Mouse (Mus musculus): Measurements from ENCODE around the gene Pex16. TPM values are rescaled to one million over a fixed set of nuclear protein-coding genes. Genes with fewer than 3 reads are reported as not detected.

The Pex16 gene
- polyA plus RNA-seq, 1 experiment from 2014 or later, result 34.3 TPM

GRCm38 (mm10) chr2:92364086-92364485 is 10.4 kb upstream of the Pex16 start:
- no peak for TF ChIP-seq CTCF (IDR thresholded peaks at IDR 0.05; ENCODE audit: low read depth)
- no peak overlapping the region for H3K4me3 ChIP-seq (replicated peaks; ENCODE audit: low read depth, low read length)
- WGBS, result 86% methylated on average over 4 of the region's 4 CpGs
- DNase-seq (ENCODE audit: low spot score) (no peak), ATAC-seq (replicated peaks; ENCODE audit: low FRiP score, low read depth) (no peak)
- no peaks in the 10 kb centered on the region for H3K27me3 ChIP-seq (ENCODE audit: insufficient read depth, low read length)
- no peak overlapping the region for H3K9ac ChIP-seq (ENCODE audit: low read depth, low read length)
- H3K4me1 ChIP-seq (replicated peaks; ENCODE audit: insufficient read depth, low read length), result no peaks in the 10 kb centered on the region
- H3K4me2 ChIP-seq (ENCODE audit: low read length), result no peak overlapping the region
- H3K9me3 ChIP-seq (replicated peaks; ENCODE audit: low read length), result no peaks in the 10 kb centered on the region
- no peak overlapping the region for H3K27ac ChIP-seq
- H3K36me3 ChIP-seq (ENCODE audit: insufficient read depth, low read length), result peaks cover 39% of the 10 kb centered on the region; the same call in 1 of the 2 replicates

GRCm38 (mm10) chr2:92365568-92365967 is 8.9 kb upstream of the Pex16 start:
- WGBS, result 90% methylated on average over 10 of the region's 10 CpGs
- ATAC-seq (replicated peaks; ENCODE audit: low FRiP score, low read depth) (no peak), DNase-seq (ENCODE audit: low spot score) (no peak)
- no peaks in the 10 kb centered on the region for H3K27me3 ChIP-seq (ENCODE audit: insufficient read depth, low read length)
- H3K9me3 ChIP-seq (replicated peaks; ENCODE audit: low read length), result no peaks in the 10 kb centered on the region
- H3K27ac ChIP-seq, result no peak overlapping the region
- TF ChIP-seq CTCF (IDR thresholded peaks at IDR 0.05; ENCODE audit: low read depth), result no peak
- no peak overlapping the region for H3K4me3 ChIP-seq (replicated peaks; ENCODE audit: low read depth, low read length)
- H3K4me1 ChIP-seq (replicated peaks; ENCODE audit: insufficient read depth, low read length), result no peaks in the 10 kb centered on the region
- no peak overlapping the region for H3K9ac ChIP-seq (ENCODE audit: low read depth, low read length)
- no peak overlapping the region for H3K4me2 ChIP-seq (ENCODE audit: low read length)
- H3K36me3 ChIP-seq (ENCODE audit: insufficient read depth, low read length), result peaks cover 33% of the 10 kb centered on the region; the same call in 1 of the 2 replicates

- H3K9me3 ChIP-seq (replicated peaks; ENCODE audit: low read length), result no peaks in the 10 kb centered on the region
- DNase-seq (ENCODE audit: low spot score) (no peak), ATAC-seq (replicated peaks; ENCODE audit: low FRiP score, low read depth) (no peak)
- no peaks in the 10 kb centered on the region for H3K27me3 ChIP-seq (ENCODE audit: insufficient read depth, low read length)
- 26% methylated on average over 20 of the region's 20 CpGs for WGBS
- H3K9ac ChIP-seq (ENCODE audit: low read depth, low read length), result no peak overlapping the region
- peaks cover 11% of the 10 kb centered on the region for H3K4me1 ChIP-seq (replicated peaks; ENCODE audit: insufficient read depth, low read length)
- peaks cover 31% of the 10 kb centered on the region; the same call in 1 of the 2 replicates for H3K36me3 ChIP-seq (ENCODE audit: insufficient read depth, low read length)
- TF ChIP-seq CTCF (IDR thresholded peaks at IDR 0.05; ENCODE audit: low read depth), result no peak
- no peak overlapping the region for H3K4me2 ChIP-seq (ENCODE audit: low read length)
- no peak overlapping the region for H3K4me3 ChIP-seq (replicated peaks; ENCODE audit: low read depth, low read length)
- H3K27ac ChIP-seq, result no peak overlapping the region
These were observed 7.0 kb upstream of the Pex16 start for GRCm38 (mm10) chr2:92367383-92368029.

GRCm38 (mm10) chr2:92370375-92370774 is 4.1 kb upstream of the Pex16 start:
- Histone ChIP-seq H3K4me1 (replicated peaks; ENCODE audit: insufficient read depth, low read length) (peaks cover 17% of the 10 kb centered on the region), H3K27ac (peak overlapping the region; percentile 97), H3K9me3 (replicated peaks; ENCODE audit: low read length) (no peaks in the 10 kb centered on the region), H3K4me2 (ENCODE audit: low read length) (peak overlapping the region; percentile 80), H3K4me3 (replicated peaks; ENCODE audit: low read depth, low read length) (peak overlapping the region; percentile 41), H3K9ac (ENCODE audit: low read depth, low read length) (peak overlapping the region; percentile 65), H3K36me3 (ENCODE audit: insufficient read depth, low read length) (peaks cover 16% of the 10 kb centered on the region; the same call in 1 of the 2 replicates), H3K27me3 (ENCODE audit: insufficient read depth, low read length) (no peaks in the 10 kb centered on the region)
- ATAC-seq (replicated peaks; ENCODE audit: low FRiP score, low read depth), result no peak
- WGBS, result 10% methylated on average over 19 of the region's 19 CpGs
- no peak for DNase-seq (ENCODE audit: low spot score)
- no peak for TF ChIP-seq CTCF (IDR thresholded peaks at IDR 0.05; ENCODE audit: low read depth)

GRCm38 (mm10) chr2:92370821-92371805 is 3.4 kb upstream of the Pex16 start:
- no peaks in the 10 kb centered on the region for H3K27me3 ChIP-seq (ENCODE audit: insufficient read depth, low read length)
- 2% methylated on average over 45 of the region's 45 CpGs for WGBS
- H3K4me1 ChIP-seq (replicated peaks; ENCODE audit: insufficient read depth, low read length), result peaks cover 22% of the 10 kb centered on the region
- peaks cover 9% of the 10 kb centered on the region; the same call in 1 of the 2 replicates for H3K36me3 ChIP-seq (ENCODE audit: insufficient read depth, low read length)
- DNase-seq (ENCODE audit: low spot score) (peak; percentile 88), ATAC-seq (replicated peaks; ENCODE audit: low FRiP score, low read depth) (peak; percentile 69)
- peak overlapping the region; percentile 97 for H3K27ac ChIP-seq
- H3K9ac ChIP-seq (ENCODE audit: low read depth, low read length), result peak overlapping the region; percentile 65
- H3K9me3 ChIP-seq (replicated peaks; ENCODE audit: low read length), result no peaks in the 10 kb centered on the region
- H3K4me2 ChIP-seq (ENCODE audit: low read length), result peak overlapping the region; percentile 80
- TF ChIP-seq CTCF (IDR thresholded peaks at IDR 0.05; ENCODE audit: low read depth), result peak; percentile 52
- peak overlapping the region; percentile 41 for H3K4me3 ChIP-seq (replicated peaks; ENCODE audit: low read depth, low read length)

GRCm38 (mm10) chr2:92371971-92372690 is 2.3 kb upstream of the Pex16 start:
- no peak for DNase-seq (ENCODE audit: low spot score)
- WGBS, result 22% methylated on average over 10 of the region's 10 CpGs
- H3K4me3 ChIP-seq (replicated peaks; ENCODE audit: low read depth, low read length), result no peak overlapping the region
- peak overlapping the region; percentile 97 for H3K27ac ChIP-seq
- 0 out of 2 replicates have a peak overlapping the region, but pooled peaks have one; percentile 65 for H3K9ac ChIP-seq (ENCODE audit: low read depth, low read length)
- H3K4me2 ChIP-seq (ENCODE audit: low read length), result peak overlapping the region; percentile 80
- no peak for TF ChIP-seq CTCF (IDR thresholded peaks at IDR 0.05; ENCODE audit: low read depth)
- ATAC-seq (replicated peaks; ENCODE audit: low FRiP score, low read depth), result no peak
- no peaks in the 10 kb centered on the region for H3K9me3 ChIP-seq (replicated peaks; ENCODE audit: low read length)
- H3K36me3 ChIP-seq (ENCODE audit: insufficient read depth, low read length), result no peaks in the 10 kb centered on the region
- no peaks in the 10 kb centered on the region for H3K27me3 ChIP-seq (ENCODE audit: insufficient read depth, low read length)
- H3K4me1 ChIP-seq (replicated peaks; ENCODE audit: insufficient read depth, low read length), result peaks cover 25% of the 10 kb centered on the region

Data from kidney, postnatal 0 days (tissue).